Mouse (Mus musculus): ENCODE data around the gene Vmn1r204.
"Not testable (repeated sequence)": the region's sequence is repeated elsewhere in the genome, so short reads cannot be mapped to it uniquely, and the experiment has no call there.

Gene Vmn1r204

GRCm38 (mm10) chr13:22552898-22553297 is at the start of gene Vmn1r204:
TSS of gene Vmn1r204 (plus strand) at chr13:22553198.
- not testable (repeated sequence) for DNase-seq (ENCODE audit: low read depth, low spot score)

- DNase-seq (ENCODE audit: low read depth, low spot score) = no peak
Observed at GRCm38 (mm10) chr13:22505281-22505680, 47.7 kb upstream of the Vmn1r204 start, which contains the start of gene Vmn1r202. TSS of gene Vmn1r202 (minus strand) at chr13:22505381.

- no peak for DNase-seq (ENCODE audit: low read depth, low spot score)
Observed at GRCm38 (mm10) chr13:22517814-22518213, 35.2 kb upstream of the Vmn1r204 start, which contains the start of gene Vmn1r203. TSS of gene Vmn1r203 (plus strand) at chr13:22518114.

GRCm38 (mm10) chr13:22574911-22575310 is 21.9 kb downstream of the Vmn1r204 start:
- not testable (repeated sequence) for DNase-seq (ENCODE audit: low read depth, low spot score)

- DNase-seq (ENCODE audit: low read depth, low spot score) = not testable (repeated sequence)
Observed at GRCm38 (mm10) chr13:22583336-22583735, 30.3 kb downstream of the Vmn1r204 start.

- DNase-seq (ENCODE audit: low read depth, low spot score) = no peak
Observed at GRCm38 (mm10) chr13:22592900-22593299, 39.9 kb downstream of the Vmn1r204 start, which contains the start of gene Vmn1r205. TSS of gene Vmn1r205 (minus strand) at chr13:22593000.

Data from brain, embryonic 18.5 days (tissue).